Mouse (Mus musculus) skeletal muscle tissue, postnatal 0 days (tissue): ENCODE data around the gene Fez1. TPM values are rescaled to one million over a fixed set of nuclear protein-coding genes. Genes with fewer than 3 reads are reported as not detected.

ENCODE experiments used
- polyA plus RNA-seq: library from polyadenylated mRNA; unstranded; fragments of >200 nt; fragmentation: Nextera tagmentation; extraction: Ambion mirVana; gene quantifications from 2 replicates; pipeline ENCODE4 v1.2.1, GENCODE M21; 2015

Fez1 gene
- polyA plus RNA-seq, result 15.2 and 16.4 TPM in 2 replicates

DNA sequence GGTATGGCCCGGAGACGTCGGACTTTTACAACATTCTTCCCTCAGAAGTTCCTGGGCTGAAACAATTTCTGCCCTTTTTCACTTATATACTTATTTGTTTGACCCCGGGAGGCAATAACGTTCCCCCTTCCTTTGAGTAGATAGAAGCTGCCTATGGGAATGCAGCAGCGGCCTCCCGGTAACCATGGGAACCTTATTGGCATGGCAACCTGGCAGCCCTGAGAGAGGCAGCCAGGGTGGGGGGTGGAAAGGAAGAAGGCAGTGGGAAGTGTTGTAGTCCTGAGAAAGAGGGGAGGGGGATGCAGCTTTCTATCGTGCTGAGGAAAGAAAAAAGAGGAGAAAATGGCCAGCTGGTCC is at the start of gene Fez1:
Fez1 (plus strand) TSS at position 221 of the 357 bp plus-strand sequence.

DNA sequence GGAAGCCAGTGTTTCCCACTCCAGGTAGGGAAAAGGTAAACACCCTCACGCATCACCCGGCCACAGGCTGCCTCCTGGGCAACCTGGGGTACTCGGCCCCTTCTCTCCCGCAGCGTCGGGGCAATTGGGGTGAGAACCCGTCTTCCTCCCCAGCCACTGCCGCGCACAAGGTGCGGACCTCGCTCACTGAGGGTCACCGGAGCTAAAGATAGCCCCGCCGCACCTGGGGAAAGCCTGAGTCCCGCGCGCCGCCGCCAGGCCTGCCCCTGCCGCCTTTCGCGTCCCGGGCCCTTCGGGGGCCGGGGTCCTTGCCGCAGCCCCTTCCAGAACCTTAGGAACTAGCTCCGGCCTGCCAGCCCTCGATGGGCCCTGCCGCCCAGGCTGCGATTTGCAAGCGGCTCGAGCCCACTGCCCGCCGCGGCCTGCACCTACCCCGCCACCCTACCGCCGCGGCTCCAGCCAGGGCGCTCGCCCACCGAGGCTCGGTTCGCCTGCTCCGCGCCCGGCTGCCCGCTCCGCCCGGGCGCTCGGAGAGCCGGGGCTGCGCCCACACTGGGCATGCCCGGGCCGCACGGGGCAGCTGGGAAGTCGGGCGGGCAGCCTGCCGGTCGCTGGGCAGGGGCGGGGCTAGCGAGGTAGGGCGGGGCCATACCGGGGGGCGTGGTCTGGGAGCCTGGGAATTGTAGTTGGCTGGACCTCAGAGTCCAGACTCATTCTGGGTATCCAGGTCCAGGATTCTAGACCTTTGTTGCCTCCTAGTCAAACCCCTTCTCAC is 24.7 kb upstream of the Fez1 start, which contains the start of gene Ei24:
Ei24 (minus strand) TSS at position 613 of the 775 bp plus-strand sequence.

Other genes starting within 250 kb of the Fez1 start
- gene Gm17689, start 239.2 kb upstream of the Fez1 start, polyA plus RNA-seq, result not detected in 2 replicates
- not detected in 2 replicates for gene A630095E13Rik, start 178.5 kb upstream of the Fez1 start, polyA plus RNA-seq
- gene Acrv1, start 128.6 kb upstream of the Fez1 start, polyA plus RNA-seq, result not detected in 2 replicates
- gene Chek1, start 94.8 kb upstream of the Fez1 start, polyA plus RNA-seq, result 4.4 and 6.0 TPM in 2 replicates
- gene Stt3a, start 54.2 kb upstream of the Fez1 start, polyA plus RNA-seq, result 73.6 and 93.3 TPM in 2 replicates
- 44.9 and 49.2 TPM in 2 replicates for gene Ei24, start 24.5 kb upstream of the Fez1 start, polyA plus RNA-seq